Mouse (Mus musculus) gastrocnemius, adult 2 months (tissue): ENCODE data around the gene Dnmt3c. TPM values are rescaled to one million over a fixed set of nuclear protein-coding genes. Genes with fewer than 3 reads are reported as not detected.
"Not testable (repeated sequence)": the region's sequence is repeated elsewhere in the genome, so short reads cannot be mapped to it uniquely, and the experiment has no call there.

ENCODE experiments used
- DNase-seq: peaks from one replicate; pipeline ENCODE4 v3.0.0; 2022
- H3K27ac ChIP-seq: fragments of 200-600 bp; 2 replicates; pipeline ENCODE4 v1.8.1; 2022; ENCODE audit warnings: mild to moderate bottlenecking
- H3K4me3 ChIP-seq: fragments of 200-600 bp; 2 replicates; pipeline ENCODE4 v1.8.1; 2022; ENCODE audit warnings: mild to moderate bottlenecking, moderate library complexity
- CTCF ChIP-seq: fragments of 200-600 bp; IDR thresholded peaks from 2 replicates; pipeline ENCODE4 v1.8.1; 2022; ENCODE audit warnings: antibody characterized with exemption, mild to moderate bottlenecking, moderate library complexity
- intact Hi-C: fragments of 180-260 bp; cut with DNase I; formaldehyde crosslinking; loops from one replicate; pipeline ENCODE4 v1.15.1; 2025
- total RNA-seq, 2 experiments: library from RNA; stranded (reverse); gene quantifications; 2 replicates each; pipeline ENCODE4 v1.2.3; 2021

Dnmt3c gene
- total RNA-seq, 2 experiments from 2014 or later = not detected

DNA sequence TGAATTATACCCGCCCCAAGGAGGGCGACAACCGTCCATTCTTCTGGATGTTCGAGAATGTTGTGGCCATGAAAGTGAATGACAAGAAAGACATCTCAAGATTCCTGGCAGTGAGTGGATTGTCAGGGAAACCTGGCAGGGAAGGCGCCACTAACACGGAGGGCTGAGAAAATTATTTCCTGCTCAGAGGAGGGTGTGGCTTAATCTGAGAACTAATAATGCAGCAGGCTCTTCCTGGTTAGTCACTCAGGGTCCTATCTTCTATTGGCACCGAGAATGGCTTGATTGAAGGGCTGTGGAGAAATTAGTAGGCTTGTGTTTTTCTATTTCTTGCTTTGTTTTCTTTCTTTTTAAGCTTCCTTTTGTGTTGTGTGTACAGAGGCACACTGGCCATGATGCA is 18.9 kb upstream of the Dnmt3c start:
- intact Hi-C loops = no loop called here
- Histone ChIP-seq H3K27ac (no peak overlapping the region), H3K4me3 (no peak overlapping the region)
- TF ChIP-seq CTCF = no peak
- no peak for DNase-seq

- intact Hi-C loops = no loop called here
- TF ChIP-seq CTCF = no peak
- DNase-seq = no peak
- Histone ChIP-seq H3K27ac (no peak overlapping the region), H3K4me3 (no peak overlapping the region)
These were observed 16.5 kb upstream of the Dnmt3c start for GRCm38 (mm10) chr2:153679959-153680358.

DNA sequence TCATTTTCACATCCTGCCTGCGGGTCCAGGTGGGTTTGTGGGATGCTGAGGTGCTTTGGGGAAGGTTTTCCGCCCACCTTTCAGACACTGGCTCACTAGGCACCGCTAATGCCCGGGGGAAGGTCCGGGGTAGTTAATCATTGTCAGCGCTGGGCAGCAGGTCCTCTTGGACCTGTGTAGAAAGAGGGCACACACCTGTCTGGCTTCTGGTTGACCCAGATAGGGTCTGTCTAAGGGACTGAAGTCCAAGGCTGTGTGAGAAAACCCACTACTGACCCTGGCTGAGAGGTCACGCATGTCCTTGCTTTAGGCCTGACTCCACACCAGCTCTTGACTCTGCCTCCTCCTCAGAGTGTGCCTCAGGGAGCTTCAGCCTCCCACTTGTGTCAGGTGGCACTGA is 3.0 kb upstream of the Dnmt3c start:
- not testable (repeated sequence) for H3K4me3 ChIP-seq, DNase-seq

DNA sequence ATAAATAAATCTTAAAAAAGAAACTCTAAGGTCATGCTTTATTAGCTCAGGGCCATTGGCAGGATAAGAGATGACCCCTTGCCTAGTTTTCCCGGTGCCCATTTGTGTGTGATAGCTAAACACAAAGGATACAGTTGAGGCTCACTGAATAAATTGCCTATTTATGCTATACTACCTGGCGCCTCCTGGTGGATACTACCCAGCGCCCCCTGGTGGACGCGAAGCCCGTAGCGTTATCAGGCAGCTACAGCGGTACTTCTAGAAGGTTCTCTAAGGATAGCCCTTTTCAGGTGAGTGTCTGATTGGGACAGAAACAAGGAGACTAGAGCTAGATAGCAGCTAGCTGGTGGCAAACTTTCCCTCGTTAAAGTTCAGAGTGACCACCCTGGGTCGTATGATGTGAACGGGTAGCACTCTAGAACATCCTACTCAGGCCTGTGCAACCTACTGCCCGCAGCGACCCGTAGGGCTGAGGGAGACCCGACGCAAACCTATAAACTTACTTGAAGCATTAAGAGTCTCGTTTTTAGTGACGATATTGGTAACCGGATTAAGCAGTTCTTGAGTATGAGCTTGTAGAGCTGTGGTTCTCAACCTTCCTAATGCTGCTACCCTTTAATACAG is 1.9 kb upstream of the Dnmt3c start:
- TF ChIP-seq CTCF = peak; percentile 75
- Histone ChIP-seq H3K27ac (no peak overlapping the region), H3K4me3 (no peak overlapping the region)
- DNase-seq = peak; percentile 58
- intact Hi-C loops = no loop called here

More for the DNA sequence above, 3.0 kb upstream of the Dnmt3c start:
- H3K27ac ChIP-seq, intact Hi-C loops: not testable (repeated sequence)

DNA sequence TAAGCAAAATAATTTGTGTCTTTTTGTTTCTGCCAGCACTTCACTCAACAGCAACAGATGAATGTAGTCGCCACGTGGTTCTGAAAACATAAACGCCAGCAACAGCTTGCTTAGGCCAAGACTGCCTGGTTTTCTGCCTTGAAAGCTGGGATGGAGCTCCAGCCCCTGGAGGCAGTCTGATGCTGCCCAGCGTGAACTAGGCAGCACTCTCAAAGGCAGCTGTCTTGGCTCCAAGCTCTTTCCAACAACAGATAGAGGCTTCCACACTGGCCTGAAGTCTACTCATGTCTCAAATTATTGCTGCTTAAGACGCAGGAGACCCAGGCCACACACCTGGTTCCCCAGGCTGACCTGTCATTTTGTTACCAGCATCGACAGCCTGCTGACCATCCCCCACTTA is 6.9 kb downstream of the Dnmt3c start:
- H3K27ac ChIP-seq = no peak overlapping the region
- TF ChIP-seq CTCF = no peak
- intact Hi-C loops = no loop called here
- no peak overlapping the region for H3K4me3 ChIP-seq
- no peak for DNase-seq

GRCm38 (mm10) chr2:153710701-153711330 is 14.4 kb downstream of the Dnmt3c start:
- peak; percentile 73 for TF ChIP-seq CTCF
- no peak overlapping the region for H3K27ac ChIP-seq
- no peak for DNase-seq
- intact Hi-C loops = no loop called here
- H3K4me3 ChIP-seq = no peak overlapping the region

GRCm38 (mm10) chr2:153712646-153713091 is 16.2 kb downstream of the Dnmt3c start:
- H3K4me3 ChIP-seq = no peak overlapping the region
- no peak for DNase-seq
- TF ChIP-seq CTCF = no peak
- intact Hi-C loops = no loop called here
- no peak overlapping the region for H3K27ac ChIP-seq

GRCm38 (mm10) chr2:153713227-153713626 is 16.8 kb downstream of the Dnmt3c start:
- DNase-seq = peak; percentile 26
- H3K27ac ChIP-seq = no peak overlapping the region
- intact Hi-C loops = no loop called here

GRCm38 (mm10) chr2:153717861-153718260 is 21.4 kb downstream of the Dnmt3c start:
- H3K27ac ChIP-seq, H3K4me3 ChIP-seq, intact Hi-C loops, DNase-seq: not testable (repeated sequence)

More at GRCm38 (mm10) chr2:153713227-153713626, 16.8 kb downstream of the Dnmt3c start:
- TF ChIP-seq CTCF = no peak
- H3K4me3 ChIP-seq = no peak overlapping the region

GRCm38 (mm10) chr2:153723098-153723497 is 26.6 kb downstream of the Dnmt3c start:
- no peak for TF ChIP-seq CTCF
- Histone ChIP-seq H3K4me3 (no peak overlapping the region), H3K27ac (no peak overlapping the region)
- intact Hi-C loops = no loop called here
- DNase-seq = no peak

DNA sequence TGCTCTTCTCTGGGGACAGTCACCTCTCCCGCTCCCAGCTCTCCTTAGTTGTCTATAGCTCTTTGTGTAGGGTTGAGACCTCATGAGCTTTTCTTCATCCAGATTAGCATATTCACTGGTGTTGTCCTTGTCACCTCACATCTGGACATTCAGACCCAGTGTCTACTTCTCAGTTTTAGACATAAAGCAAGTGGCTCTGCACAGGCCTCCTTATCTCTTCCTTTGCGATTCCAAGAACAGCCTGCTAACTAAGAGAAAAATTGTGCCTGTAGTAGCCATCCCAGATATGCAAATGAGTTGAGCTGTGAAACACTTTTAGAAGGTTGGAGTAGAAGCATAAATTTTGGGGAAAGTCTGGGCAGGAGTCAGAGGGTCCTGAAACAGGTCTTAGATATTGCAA is 28.0 kb downstream of the Dnmt3c start:
- H3K4me3 ChIP-seq = no peak overlapping the region
- no peak overlapping the region for H3K27ac ChIP-seq
- no peak for TF ChIP-seq CTCF
- DNase-seq = no peak
- intact Hi-C loops = no loop called here

DNA sequence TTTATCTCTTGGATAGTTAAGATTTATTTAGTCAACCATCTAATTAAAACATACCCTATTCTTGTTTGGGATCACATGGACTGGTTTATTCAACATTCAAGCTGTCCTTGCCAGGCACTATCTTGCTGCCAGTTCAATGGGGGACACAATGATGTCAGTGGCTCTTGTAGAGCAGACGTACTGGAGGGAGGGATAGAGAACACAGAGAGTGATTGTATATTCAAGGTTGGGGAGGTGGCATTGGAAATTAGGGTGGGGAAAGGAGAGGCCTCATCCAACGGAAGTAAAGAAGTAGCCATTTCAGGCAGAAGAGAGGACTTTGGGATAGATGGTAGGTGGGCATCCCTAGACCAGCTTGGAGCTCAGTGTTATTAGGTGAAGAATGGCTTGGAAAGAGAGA is 28.4 kb downstream of the Dnmt3c start:
- H3K4me3 ChIP-seq = no peak overlapping the region
- intact Hi-C loops = no loop called here
- no peak overlapping the region for H3K27ac ChIP-seq
- DNase-seq = no peak
- no peak for TF ChIP-seq CTCF

GRCm38 (mm10) chr2:153725291-153725690 is 28.8 kb downstream of the Dnmt3c start:
- intact Hi-C loops = no loop called here
- TF ChIP-seq CTCF = no peak
- no peak overlapping the region for H3K27ac ChIP-seq
- H3K4me3 ChIP-seq = no peak overlapping the region
- no peak for DNase-seq

DNA sequence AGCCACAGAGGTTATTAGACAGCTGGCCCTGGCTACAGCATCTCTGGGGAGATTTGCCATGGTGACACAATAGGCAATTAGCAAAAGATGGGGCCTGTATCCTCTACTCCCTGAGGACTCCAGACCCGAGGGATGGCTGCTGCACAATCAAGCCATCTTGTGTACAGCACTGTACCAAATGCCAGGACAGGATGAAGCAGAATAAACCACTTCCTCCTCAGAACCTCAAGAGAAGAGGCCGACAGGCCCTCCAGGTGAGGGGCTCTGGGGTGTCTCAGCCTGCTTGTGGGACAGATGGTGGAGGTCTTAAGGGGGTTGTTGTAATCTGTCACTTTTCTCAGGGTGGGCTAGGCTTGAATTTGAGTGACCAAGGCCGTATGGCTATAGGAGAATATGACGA is 37.6 kb downstream of the Dnmt3c start:
- TF ChIP-seq CTCF = no peak
- intact Hi-C loops = no loop called here
- DNase-seq = no peak
- Histone ChIP-seq H3K27ac (no peak overlapping the region), H3K4me3 (no peak overlapping the region)
